Mouse (Mus musculus) cerebellum, adult 2 months (tissue): ENCODE measurements around the gene Spdye4c.

ENCODE experiments used
- CTCF ChIP-seq: fragments of 200-500 bp; IDR thresholded peaks from 2 replicates; pipeline ENCODE4 v1.5.1; 2011; ENCODE audit warnings: low read depth, mild to moderate bottlenecking, control low read depth, low read length, moderate library complexity, borderline replicate concordance; ENCODE audit not compliant: insufficient read depth
- POLR2A ChIP-seq: fragments of 200-500 bp; IDR thresholded peaks from 2 replicates; pipeline ENCODE4 v1.6.1; 2011; ENCODE audit warnings: low read length, control low read depth, borderline replicate concordance; ENCODE audit not compliant: insufficient read depth

GRCm38 (mm10) chr2:128590909-128591308 lies at the start of gene Spdye4c:
- TF ChIP-seq CTCF: no peak
- TF ChIP-seq POLR2A: no peak
